Mouse (Mus musculus): ENCODE measurements around the gene Grb2.

The Grb2 gene

GRCm38 (mm10) chr11:115627705-115628464, 80.5 kb downstream of the Grb2 start, which contains the start of gene Slc25a19:
Gene Slc25a19 (minus strand): TSS chr11:115628295.
- DNase-seq (ENCODE audit: low read depth, low spot score), result peak; percentile 99

GRCm38 (mm10) chr11:115626824-115627616, 81.4 kb downstream of the Grb2 start:
- DNase-seq (ENCODE audit: low read depth, low spot score), result no peak

- DNase-seq (ENCODE audit: low read depth, low spot score), result no peak
These were observed 82.5 kb downstream of the Grb2 start for GRCm38 (mm10) chr11:115625877-115626276.

- no peak for DNase-seq (ENCODE audit: low read depth, low spot score)
These were observed 84.8 kb downstream of the Grb2 start for GRCm38 (mm10) chr11:115623487-115624070.

GRCm38 (mm10) chr11:115619949-115620348, 88.4 kb downstream of the Grb2 start:
- DNase-seq (ENCODE audit: low read depth, low spot score), result no peak

GRCm38 (mm10) chr11:115618732-115619516, 89.5 kb downstream of the Grb2 start:
- DNase-seq (ENCODE audit: low read depth, low spot score), result no peak

GRCm38 (mm10) chr11:115618001-115618400, 90.4 kb downstream of the Grb2 start:
- DNase-seq (ENCODE audit: low read depth, low spot score), result no peak

GRCm38 (mm10) chr11:115616893-115617292, 91.5 kb downstream of the Grb2 start:
- no peak for DNase-seq (ENCODE audit: low read depth, low spot score)

- DNase-seq (ENCODE audit: low read depth, low spot score), result no peak
These were observed 92.0 kb downstream of the Grb2 start for GRCm38 (mm10) chr11:115616371-115616770.

- DNase-seq (ENCODE audit: low read depth, low spot score), result no peak
These were observed 92.5 kb downstream of the Grb2 start for GRCm38 (mm10) chr11:115615875-115616274.

GRCm38 (mm10) chr11:115615108-115615825, 93.1 kb downstream of the Grb2 start:
- no peak for DNase-seq (ENCODE audit: low read depth, low spot score)

- DNase-seq (ENCODE audit: low read depth, low spot score), result no peak
These were observed 93.9 kb downstream of the Grb2 start for GRCm38 (mm10) chr11:115614346-115615107.

- no peak for DNase-seq (ENCODE audit: low read depth, low spot score)
These were observed 95.1 kb downstream of the Grb2 start for GRCm38 (mm10) chr11:115613138-115613945.

GRCm38 (mm10) chr11:115612410-115613137, 95.8 kb downstream of the Grb2 start, which contains the start of gene Mif4gd:
Gene Mif4gd (minus strand): TSS chr11:115612969.
- peak; percentile 90 for DNase-seq (ENCODE audit: low read depth, low spot score)

GRCm38 (mm10) chr11:115612059-115612409, 96.4 kb downstream of the Grb2 start:
- no peak for DNase-seq (ENCODE audit: low read depth, low spot score)

- no peak for DNase-seq (ENCODE audit: low read depth, low spot score)
These were observed 97.2 kb downstream of the Grb2 start for GRCm38 (mm10) chr11:115611173-115611572.

- no peak for DNase-seq (ENCODE audit: low read depth, low spot score)
These were observed 98.8 kb downstream of the Grb2 start for GRCm38 (mm10) chr11:115609576-115609975.
